Mouse (Mus musculus): ENCODE data around the gene Msmp.

Gene Msmp

DNA sequence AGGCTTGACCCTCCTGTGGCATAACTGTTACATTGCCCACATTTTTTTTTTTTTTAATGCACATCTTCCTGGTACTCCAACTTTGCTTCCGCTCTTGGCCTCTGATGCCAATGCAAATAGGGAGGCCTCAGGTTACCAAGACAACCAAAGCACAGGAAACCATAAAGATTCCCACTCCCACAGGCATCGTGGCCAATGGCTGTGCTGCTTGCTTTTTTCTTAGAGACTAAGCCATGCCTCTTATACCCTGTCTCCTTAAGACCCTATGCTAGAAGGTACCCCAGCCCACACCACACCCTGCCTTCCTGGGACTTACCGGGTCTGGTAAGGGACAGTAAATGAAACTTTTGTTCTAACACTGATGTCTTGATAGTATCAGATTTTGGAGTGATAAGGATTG, 9.2 kb upstream of the Msmp start:
- DNase-seq (ENCODE audit: low read depth): no peak

DNA sequence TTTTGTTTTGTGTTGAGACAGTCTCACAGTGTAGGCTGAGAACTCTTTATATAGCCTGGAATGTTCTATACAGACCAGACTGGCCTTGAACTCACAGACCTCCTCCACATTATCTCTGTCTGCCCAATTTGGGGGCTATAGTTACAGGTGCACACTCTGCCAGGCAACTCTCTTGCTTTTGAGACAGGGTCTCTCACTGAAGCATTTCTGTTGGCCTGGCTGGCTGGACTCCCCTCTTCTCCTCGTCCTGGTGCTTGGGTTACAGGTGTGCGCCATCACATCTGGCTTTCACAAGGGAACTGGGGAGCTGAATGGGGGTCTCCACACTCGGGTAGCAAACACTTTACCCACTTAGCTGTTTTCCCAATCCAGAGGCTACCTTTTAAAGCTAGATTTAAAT, 7.7 kb upstream of the Msmp start:
- DNase-seq (ENCODE audit: low read depth): no peak

DNA sequence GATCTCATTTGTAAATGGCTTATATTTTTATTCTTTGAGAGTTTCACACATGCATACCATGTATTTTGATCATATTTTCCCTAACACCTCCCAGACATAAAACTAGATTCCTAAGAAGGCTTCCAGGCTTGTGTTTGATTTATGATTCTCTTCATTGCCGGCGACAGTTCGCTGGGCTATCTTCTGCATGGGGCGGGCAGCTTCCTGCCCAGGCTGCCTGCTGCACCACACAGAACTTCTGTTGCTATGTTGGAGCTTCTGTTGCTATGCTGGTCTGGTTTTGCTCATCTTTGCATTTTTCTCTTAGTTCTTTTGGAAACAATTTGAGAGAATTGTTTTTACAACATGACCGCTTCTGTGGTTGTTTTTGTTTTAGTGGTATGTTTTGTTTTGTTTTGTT, 7.2 kb upstream of the Msmp start:
- no peak for DNase-seq (ENCODE audit: low read depth)

DNA sequence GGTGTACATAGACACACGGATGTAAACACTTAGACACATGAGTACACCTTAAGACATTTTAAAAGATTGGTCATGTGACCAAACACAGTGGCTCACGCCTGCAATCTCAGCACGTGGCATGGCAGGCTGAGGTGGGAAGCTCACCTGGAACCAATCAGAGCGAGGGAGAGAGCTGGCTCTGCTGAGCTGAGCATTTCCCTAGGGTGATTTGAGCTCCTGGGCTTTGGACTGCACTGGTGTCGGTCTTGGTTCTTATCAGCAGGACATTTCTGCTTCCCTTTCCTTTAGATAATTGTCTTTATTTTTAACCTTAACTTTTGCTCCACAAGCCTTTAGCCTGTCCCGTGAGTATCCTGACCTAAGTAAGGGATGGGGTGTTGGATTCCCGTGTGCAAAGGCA, 3.4 kb upstream of the Msmp start:
- no peak for DNase-seq (ENCODE audit: low read depth)

DNA sequence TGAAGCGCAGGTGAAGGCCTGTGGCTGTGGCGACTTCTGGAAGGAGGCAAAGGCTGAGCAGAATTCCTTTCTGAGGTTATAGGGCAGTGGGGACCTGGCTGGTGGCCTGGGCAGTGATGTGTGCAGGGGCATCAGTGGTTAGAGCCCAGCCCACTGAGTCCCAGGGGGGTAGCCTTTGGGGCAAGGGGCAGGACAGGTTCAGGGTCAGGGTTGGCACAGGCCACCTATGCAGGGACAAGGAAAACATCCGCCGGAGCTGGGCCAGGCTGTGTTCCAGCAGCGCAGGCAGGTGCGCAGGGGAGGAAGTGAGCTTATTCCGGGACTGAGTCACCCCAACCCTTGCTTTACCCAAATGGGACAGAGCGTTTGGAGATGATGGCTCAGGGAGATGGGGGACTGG, 2.1 kb upstream of the Msmp start:
- DNase-seq (ENCODE audit: low read depth): no peak

DNA sequence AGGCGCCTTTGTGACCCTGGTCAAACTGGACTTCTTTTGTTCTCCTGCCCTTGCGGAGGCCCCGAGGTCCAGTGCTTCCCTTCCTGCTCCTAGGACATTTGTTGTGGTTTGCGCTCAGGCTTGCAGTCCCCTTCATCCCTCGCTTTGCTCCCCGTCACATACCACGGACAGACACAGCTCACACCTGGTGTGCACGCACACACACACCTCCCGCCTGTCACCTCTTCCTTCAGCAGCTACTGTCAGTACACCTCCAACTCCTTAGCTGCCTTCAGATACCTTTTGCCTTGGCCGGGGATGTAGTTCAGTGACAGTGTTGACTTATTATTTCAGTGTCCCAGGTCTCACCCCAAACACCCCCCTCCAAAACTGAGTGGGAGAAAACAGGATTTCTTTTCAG, 1.4 kb upstream of the Msmp start:
- no peak for DNase-seq (ENCODE audit: low read depth)

DNA sequence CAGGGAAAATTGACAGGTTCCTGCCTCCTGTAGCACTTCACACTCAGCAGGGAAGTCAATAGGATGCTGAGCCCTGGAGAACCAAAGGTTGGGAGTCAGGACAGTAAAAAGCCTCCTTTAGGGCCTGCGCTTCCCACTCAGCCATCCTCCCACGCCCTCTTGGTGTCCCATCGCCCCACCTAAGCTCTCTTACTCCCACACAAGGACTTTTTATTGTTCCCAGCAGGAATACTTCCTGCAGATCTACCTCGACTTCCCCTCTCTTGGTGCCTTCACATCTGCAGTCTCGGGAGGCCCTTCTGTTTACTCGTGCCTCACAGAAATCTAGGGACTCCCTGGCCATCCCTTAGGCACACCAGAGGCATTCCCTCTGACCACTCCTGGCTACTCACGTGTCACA, 873 bp downstream of the Msmp start:
- DNase-seq (ENCODE audit: low read depth): no peak

DNA sequence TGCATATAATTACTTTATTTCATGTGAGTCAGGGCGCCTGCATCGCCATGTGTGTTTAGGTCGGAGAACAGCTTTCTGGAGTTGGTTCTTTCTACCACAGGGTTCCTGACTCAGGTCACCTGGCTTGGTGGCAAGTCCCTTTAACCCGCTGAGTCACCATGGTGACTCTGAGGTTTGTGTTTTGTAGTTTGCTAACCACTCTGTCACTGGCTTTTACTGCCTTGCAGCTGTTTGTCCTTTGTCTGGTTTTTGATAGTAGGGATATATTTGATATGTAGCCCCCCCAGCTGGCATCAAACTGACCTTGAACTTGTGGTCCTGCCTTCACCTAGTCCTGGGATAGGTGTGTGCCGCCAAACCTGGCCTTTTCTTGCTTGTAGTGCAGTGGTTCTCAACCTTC, 2.1 kb downstream of the Msmp start:
- DNase-seq (ENCODE audit: low read depth): no peak

DNA sequence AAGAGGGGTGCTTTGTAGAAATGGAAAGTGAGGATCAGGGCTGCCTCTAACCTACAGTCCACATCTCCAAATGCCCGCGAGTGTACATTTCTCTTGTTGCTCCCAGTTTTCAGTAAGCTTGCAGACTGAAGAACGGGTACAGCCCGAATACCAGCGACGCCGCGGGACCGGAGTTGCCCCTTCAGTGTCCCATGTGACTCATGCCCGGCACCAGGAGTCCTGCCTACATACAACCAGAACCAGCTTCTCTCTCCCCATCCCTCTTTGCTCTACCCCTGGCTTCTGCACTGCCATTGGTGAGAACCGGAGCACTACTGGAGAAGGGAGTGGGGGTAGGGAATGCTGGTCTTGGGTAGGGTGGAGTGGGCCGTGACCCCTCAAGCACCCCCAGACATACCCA, 2.9 kb downstream of the Msmp start:
- no peak for DNase-seq (ENCODE audit: low read depth)

DNA sequence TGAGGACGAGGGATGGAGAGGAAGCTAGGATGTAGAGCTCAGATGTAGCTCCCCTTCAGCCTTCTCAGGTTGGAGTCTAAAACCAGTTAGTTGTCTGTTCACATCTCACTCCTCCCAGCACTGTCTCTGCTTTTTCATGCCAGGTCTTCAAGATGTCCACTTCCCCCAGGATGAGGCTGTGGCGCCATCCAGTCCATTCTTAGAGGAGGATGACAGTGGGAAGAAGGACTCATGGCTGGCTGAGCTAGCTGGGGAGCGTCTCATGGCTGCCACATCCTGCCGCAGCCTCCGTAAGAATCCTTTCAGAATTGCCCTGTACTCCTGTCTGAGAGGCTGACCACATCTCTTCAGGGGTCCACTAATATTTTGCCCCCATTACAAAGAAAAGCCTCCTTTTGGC, 3.6 kb downstream of the Msmp start:
- DNase-seq (ENCODE audit: low read depth): no peak

DNA sequence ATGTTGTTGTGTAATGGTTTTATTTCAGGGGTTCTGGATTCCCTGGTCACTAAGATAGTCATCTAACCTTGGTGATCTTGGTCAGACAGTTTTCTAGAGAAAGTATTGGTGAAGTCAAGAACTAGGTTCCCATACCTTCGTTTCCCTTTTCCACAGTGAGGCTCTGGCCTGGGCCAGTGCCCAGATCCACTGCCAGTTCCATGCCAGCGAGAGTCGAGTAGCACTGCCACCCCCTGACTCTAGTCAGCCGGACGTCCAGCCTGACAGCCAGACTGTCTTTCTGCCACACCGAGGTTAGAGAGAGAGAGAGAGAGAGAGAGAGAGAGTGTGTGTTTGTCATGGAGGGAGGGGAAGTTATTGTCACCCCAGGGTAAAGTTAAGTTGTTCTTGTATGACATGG, 4.6 kb downstream of the Msmp start:
- DNase-seq (ENCODE audit: low read depth): no peak

DNA sequence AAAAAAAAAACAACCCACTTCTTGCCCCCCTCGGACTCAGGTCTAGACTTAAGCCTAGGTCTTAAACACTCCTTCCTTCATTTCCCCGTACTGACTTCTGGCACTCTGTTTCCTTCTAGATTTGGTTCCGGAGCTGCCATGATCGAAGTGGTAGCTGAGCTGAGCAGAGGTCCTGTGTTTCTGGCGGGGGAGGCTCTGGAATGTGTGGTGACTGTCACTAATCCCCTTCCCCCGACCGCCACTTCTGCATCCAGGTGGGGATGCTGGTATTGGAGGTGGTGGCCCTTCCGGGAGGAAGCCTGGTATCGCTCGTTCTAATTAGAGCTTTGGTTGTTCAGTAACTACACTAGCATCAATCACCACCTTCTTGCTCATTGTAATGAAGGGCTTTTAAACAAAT, 5.0 kb downstream of the Msmp start:
- no peak for DNase-seq (ENCODE audit: low read depth)

DNA sequence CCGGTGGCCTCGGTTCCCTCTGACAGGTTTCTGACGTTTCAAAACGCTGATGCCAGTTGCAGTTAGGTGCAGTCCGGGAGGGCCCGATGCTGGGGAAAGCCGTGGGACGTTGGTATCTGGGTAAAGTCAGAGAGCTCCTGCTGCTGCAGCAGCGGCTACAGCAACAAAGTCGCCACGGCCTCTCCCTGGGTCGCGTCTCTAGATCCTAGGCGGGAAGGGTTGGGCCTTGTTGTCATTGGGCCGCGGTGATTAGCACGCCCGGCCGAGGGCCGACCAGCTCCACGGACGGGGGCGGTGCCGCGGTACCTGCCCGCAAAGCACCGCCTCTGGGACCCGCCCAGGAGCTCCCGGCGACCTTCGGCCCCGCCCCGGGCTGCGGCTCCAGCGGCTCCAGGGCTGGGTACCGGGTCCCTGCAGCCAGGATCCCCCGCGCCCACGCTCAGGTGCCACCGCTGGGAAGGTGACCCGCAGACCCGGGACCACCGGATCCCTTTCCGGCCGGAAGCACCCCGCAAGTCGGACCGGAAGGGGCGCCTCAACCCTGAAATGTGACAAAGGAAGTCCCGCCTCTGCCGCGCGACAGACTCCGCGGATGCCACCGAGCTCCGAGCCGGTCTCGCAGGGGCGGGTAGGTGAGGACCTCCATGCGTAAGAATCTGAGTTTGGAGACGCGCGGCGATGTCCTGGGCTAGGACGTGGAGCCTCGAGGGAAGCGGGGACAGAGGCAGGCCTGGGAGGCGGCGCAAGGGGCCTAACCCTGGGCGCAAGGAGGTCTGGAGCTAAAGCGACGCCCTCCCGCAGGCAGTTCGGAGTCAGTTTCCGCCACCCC, 5.7 kb downstream of the Msmp start, which contains the start of the genes Rgp1 and Gba2:
Gene Rgp1, plus strand, starts transcription at position 340 of the 829 bp plus-strand sequence.
Gene Gba2, minus strand, starts transcription at position 498 of the 829 bp plus-strand sequence.
- peak; percentile 79 for DNase-seq (ENCODE audit: low read depth)

DNA sequence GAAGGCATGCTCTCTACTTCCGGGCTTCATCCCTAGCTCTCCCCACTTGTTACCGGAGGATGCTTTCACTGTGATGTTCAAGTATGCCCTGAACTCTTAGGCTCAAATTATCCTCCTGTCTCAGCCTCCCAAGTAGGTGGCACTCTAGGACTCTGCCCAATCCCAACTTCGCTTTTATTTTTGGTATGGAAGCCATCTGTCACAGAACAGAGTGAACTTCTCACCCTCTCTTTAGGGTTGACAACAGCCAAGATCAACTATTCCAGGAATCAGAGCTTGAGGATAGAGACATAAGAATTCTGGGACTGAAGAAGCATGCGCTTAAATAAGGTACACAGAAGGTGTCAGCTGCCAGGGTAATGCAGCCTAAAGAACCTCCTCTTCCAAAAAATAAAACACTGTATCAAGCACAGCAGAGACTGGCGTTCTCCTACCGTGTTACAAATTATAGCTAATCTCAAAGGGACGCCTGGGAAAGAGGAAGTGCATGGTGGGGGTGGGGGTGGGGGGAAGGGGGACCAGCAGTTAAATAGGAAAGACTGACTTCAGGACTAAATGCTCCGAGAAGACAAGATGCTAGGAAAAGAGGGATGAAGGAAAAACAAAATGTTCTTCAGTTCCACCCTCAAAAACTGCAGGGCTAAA, 6.9 kb downstream of the Msmp start:
- DNase-seq (ENCODE audit: low read depth): no peak

DNA sequence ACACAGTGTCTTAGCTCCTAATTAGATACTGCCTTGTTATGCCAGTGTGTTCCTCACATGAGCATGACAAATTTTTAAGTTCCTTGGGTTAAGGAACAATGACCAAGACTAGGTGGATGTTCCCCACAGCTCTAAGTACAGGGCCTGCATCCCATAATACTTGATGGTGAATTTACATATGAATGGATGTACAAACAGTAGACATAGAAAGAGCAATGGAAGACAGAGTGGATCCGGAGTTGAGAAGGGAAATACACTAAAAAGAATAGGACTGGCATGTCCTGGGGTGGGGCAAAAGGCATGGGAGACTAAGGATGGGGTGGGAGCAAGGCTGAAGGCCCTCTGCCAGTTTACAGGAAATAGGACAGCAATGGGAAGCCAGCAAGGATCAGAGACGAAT, 8.9 kb downstream of the Msmp start:
- DNase-seq (ENCODE audit: low read depth): no peak

DNA sequence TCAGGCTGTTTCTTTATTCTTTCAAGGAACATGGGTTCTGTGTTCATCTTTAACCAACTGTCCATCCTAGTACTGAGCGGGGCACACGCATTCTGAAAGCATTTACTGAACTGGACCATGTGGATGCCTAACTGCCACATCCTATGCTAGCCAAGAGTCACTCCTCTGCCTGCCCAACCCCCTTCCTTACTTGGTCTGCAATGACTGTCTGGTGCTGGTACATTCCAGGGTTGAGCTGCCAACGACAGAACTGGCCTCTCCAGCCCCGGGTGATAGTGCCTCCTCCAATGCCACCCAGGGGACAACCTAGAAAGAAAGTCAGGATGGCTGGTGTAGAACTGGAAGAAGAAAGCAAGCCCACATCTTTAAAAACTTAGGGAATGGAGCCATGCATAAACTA, 10.7 kb downstream of the Msmp start:
- DNase-seq (ENCODE audit: low read depth): no peak

DNA sequence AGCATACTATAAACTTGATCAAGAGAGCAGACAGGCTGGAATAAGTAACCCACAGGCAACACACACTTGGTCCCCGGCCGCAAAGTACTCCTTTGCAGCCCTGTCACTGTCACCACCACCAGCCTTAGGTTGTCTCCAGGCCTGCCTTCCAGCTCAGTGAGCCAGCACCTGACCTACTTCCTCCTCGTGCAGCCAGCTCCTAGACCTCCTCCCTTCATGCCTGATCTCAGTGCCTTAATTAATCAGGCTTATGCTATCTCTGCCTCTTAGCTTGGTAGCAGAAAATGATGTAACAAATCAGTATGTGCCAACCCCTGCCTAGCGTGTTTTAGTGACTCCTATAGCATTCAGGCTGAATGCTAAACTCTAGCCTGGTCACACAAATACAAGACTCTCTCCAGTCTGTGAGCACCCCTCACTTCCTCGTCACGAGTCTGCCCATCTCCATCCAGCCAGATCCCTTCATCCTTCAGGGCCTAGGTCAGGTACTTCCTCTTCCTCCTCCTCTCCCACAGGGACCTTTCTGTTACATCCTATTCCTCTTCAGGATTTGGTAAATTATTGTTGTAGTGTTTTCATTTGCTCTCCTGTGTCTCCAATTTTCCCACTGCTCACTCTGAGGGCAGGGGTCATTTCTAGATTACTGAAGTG, 12.8 kb downstream of the Msmp start:
- no peak for DNase-seq (ENCODE audit: low read depth)

DNA sequence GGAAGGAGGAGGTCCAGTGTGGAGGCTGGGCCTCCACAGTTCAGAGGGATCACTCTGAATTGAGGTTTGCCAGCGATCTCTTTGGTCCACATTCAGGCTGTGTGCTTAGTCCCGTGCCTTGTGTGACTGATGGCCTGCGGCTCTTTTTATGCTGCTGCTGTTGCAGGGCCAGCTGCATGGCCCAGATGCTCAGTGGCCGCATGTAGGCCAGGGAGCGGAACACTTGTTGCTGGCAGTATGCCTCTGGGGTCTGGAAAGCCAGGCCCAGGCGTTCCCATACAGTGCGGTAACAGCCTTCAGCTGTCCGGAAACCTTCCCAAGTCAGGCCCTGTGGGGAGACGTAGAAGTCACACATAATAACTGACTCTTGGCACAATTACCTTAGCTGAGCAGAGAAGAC, 17.2 kb downstream of the Msmp start:
- DNase-seq (ENCODE audit: low read depth): no peak

DNA sequence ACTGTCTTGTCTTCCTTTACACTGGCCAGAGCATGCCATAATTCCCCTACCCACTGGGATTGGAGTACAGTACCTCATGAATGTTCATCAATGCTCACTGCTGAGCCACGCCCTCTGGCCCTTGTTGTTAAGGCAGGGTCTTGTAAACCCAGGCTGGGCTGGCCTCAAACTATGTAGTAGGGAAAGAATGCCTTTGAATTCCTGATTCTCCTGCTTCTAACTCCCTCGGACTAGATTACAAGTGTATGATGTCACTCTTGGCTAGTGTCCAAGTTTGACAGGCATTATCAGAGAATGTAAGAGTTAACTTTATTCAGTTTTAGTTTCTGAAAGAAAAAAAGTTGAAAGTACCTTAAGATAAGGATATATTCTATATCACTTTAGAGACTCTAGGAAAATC, 20.1 kb downstream of the Msmp start:
- DNase-seq (ENCODE audit: low read depth): no peak

DNA sequence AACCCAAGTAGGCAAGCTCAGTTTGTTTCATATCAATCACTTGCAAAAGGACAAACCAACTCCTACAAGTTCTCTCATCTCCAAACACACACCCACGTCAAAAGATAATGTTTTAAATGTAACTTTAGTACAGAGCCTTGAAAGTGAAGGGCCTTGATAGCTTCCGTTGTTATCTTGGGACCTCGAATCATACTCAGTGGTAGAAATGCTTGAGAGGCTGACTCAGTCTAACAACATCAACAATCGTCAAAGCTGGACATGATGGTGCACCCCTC, 20.8 kb downstream of the Msmp start:
- no peak for DNase-seq (ENCODE audit: low read depth)

DNA sequence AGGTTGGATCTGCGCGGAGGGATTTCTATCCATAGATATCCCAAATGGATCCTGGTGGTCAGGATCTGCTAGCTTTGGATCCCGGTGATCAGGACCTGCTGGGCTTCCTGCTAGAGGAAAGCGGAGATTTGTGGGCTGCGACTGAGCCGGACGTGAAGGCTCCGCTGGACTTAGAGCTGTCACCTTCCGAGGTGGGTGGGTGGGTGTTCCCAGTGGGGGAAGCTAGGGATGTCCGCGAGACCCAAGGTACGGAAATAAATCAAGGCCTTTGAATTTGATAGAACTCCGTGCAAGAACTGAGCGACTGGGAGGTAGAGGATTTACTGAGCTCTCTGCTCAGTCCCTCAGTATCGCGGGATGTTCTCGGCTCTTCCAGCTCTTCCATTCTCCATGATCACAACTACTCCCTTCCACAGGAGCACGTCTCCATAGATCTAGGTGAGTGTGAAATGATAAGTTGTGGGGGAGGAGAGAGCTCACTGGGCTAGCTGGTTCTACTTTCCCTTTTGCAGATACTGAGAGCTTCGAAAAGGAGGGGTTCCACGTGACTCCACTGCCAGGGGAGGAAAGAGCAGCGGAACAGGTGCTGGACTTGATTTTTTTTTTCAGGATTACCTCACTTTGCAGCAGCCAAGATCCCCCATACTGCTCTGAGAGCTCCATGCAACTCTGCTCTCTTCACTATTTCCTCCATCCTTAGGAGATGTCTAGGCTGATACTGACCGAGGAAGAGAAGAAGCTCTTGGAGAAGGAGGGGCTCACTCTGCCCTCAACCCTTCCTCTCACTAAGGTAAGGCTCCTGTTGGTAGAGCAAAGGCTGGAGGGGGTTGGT, 21.3 kb downstream of the Msmp start:
- peak; percentile 59 for DNase-seq (ENCODE audit: low read depth)

DNA sequence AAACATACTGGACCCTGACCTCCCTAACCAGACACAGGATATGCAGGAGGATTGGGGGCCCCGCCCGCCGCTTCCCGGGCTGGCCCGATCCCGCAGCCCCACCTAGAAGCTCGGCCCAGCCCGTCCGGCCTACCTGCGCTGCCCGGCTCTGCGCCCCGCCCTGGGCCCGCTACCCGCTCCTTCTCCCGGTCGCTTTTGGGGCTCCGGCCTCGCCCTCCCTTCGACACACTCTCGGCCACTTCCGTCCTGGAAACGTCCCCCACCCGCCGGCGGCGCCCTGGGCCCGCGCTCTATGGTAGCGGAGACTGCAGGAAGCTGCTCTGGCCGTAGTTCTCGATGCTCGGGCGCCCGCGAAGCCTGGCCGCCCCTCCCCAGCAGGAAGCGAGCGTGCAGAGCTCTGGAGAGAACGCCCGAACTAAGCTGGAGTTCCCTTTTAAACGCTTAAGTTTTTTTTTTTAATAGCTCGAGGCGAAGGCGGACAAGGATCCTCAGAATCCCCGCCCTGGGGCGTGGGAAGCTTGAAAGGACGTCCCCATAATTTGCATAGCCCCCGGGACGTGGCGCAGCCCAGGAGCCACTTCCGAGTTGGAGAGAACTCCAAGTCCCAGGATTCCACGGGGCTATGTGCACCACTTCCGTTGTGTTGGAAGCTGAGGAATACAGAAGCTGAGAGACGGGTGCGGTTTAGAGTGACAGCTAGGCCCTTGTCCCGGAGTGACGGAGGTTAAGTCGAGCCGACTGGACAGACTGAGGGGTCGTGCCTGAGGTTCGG, 22.1 kb downstream of the Msmp start, which contains the start of the genes Creb3 and Tln1:
Gene Creb3, plus strand, starts transcription at position 336 of the 772 bp plus-strand sequence.
Gene Tln1, minus strand, starts transcription at position 695 of the 772 bp plus-strand sequence.
- DNase-seq (ENCODE audit: low read depth): peak; percentile 94

All from naive thymus-derived CD4-positive, alpha-beta T cell, adult 2 months (primary cell).